Mouse (Mus musculus) liver, postnatal 0 days (tissue): ENCODE measurements at regions not wholly inside any gene's neighbourhood (a gene's known extent, or its start where the extent isn't known, plus 50 kb on each side); places are given as distances from the start of the nearest gene placed in this dataset.

Experiments used
- ATAC-seq: fragments of 200-750 bp; cut with Nextera tagmentation; 2 replicates; pipeline ENCODE4 v1.8.0; 2017; ENCODE audit warnings: mild to moderate bottlenecking, moderate library complexity
- DNase-seq: peaks from one replicate; pipeline ENCODE4 v3.0.0-alpha.2; 2016
- H3K27ac ChIP-seq: fragments of 300-500 bp; sonication (generic); 2 replicates; pipeline ENCODE4 v1.5.1; 2014; ENCODE audit warnings: antibody characterized with exemption, moderate library complexity, mild to moderate bottlenecking, low read depth
- H3K27me3 ChIP-seq: fragments of 300-500 bp; sonication (generic); 2 replicates; pipeline ENCODE4 v1.6.1; 2014; ENCODE audit warnings: low read length, control low read depth, mixed read lengths; ENCODE audit not compliant: insufficient read depth
- H3K36me3 ChIP-seq: fragments of 300-500 bp; sonication (generic); replicated peaks from 2 replicates; pipeline ENCODE4 v1.6.1; 2014; ENCODE audit warnings: mild to moderate bottlenecking, control low read depth, low read length, moderate library complexity, mixed read lengths; ENCODE audit not compliant: insufficient read depth
- H3K4me1 ChIP-seq: fragments of 300-500 bp; sonication (generic); 2 replicates; pipeline ENCODE4 v1.6.1; 2014; ENCODE audit warnings: antibody characterized with exemption, mild to moderate bottlenecking, control low read depth; ENCODE audit not compliant: insufficient read depth
- H3K4me2 ChIP-seq: fragments of 300-500 bp; sonication (generic); 2 replicates; pipeline ENCODE4 v1.6.1; 2014; ENCODE audit warnings: low read depth, mild to moderate bottlenecking, low read length, moderate library complexity, mixed read lengths
- H3K4me3 ChIP-seq: fragments of 300-500 bp; sonication (generic); 2 replicates; pipeline ENCODE4 v1.5.1; 2014; ENCODE audit warnings: low read depth, low read length
- H3K9ac ChIP-seq: fragments of 300-500 bp; sonication (generic); replicated peaks from 2 replicates; pipeline ENCODE4 v1.6.1; 2014; ENCODE audit warnings: mild to moderate bottlenecking, moderate library complexity
- H3K9me3 ChIP-seq: fragments of 300-500 bp; sonication (generic); 2 replicates; pipeline ENCODE4 v1.6.1; 2016; ENCODE audit warnings: mild to moderate bottlenecking, control low read depth, low read length, mixed read lengths
- CTCF ChIP-seq: sonication (generic); IDR thresholded peaks from 2 replicates; pipeline ENCODE4 v1.5.1; 2016; ENCODE audit warnings: antibody characterized with exemption, low read depth
- EP300 ChIP-seq: IDR thresholded peaks from 2 replicates; pipeline ENCODE4 v1.6.1; 2016; ENCODE audit warnings: antibody characterized with exemption, low read depth, mild to moderate bottlenecking
- WGBS: fragments of 180-500 bp; shearing (Covaris S2); extraction: QIAGEN DNeasy Blood & Tissue Kit; methylation state at CpG from one replicate; pipeline ENCODE4 v1.1.7; 2014; ENCODE audit not compliant: insufficient replicate concordance; 5-methylcytosine and 5-hydroxymethylcytosine counted together

GRCm38 (mm10) chr9:94210467-94211249, 327.2 kb downstream of the 1190002N15Rik start:
- TF ChIP-seq CTCF (no peak), EP300 (no peak)
- Histone ChIP-seq H3K4me2 (no peak overlapping the region), H3K27ac (no peak overlapping the region), H3K27me3 (no peaks in the 10 kb centered on the region), H3K4me3 (no peak overlapping the region), H3K4me1 (no peaks in the 10 kb centered on the region), H3K9ac (no peak overlapping the region), H3K9me3 (no peaks in the 10 kb centered on the region), H3K36me3 (no peaks in the 10 kb centered on the region)
- no peak for DNase-seq
- ATAC-seq: no peak
- WGBS: 57% methylated on average over 9 of the region's 9 CpGs

DNA sequence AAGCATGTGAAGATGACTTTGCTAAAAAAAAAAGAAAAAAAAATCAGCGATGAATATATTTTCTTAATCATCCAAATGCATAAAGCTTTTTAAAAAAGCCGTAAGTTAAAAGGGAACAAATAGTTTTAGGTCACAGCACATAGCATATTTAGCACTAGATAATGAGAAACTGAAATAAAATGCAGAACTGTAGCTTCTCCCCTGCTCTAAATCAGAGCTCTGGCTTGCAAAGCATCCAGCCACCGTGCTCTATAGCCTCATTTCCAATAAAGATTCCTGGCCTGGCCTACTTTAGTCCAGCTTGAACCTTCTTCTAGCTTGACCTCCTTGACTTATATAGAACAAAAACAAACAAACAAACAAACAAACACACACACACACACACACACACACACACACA, 328.9 kb downstream of the 1190002N15Rik start:
- no peak overlapping the region for H3K27ac ChIP-seq
- no peaks in the 10 kb centered on the region for H3K36me3 ChIP-seq
- no peak overlapping the region for H3K4me3 ChIP-seq
- H3K27me3 ChIP-seq: no peaks in the 10 kb centered on the region
- no peak overlapping the region for H3K9ac ChIP-seq
- ATAC-seq: no peak
- no peaks in the 10 kb centered on the region for H3K9me3 ChIP-seq
- no peak for TF ChIP-seq EP300
- TF ChIP-seq CTCF: no peak
- H3K4me2 ChIP-seq: no peak overlapping the region
- 75% methylated on average over 3 of the region's 3 CpGs for WGBS
- DNase-seq: no peak
- H3K4me1 ChIP-seq: no peaks in the 10 kb centered on the region

GRCm38 (mm10) chr9:94200892-94201291, 337.0 kb downstream of the 1190002N15Rik start:
- no peak for TF ChIP-seq CTCF
- no peak for TF ChIP-seq EP300
- no peaks in the 10 kb centered on the region for H3K27me3 ChIP-seq
- ATAC-seq (no peak), DNase-seq (no peak)
- no peaks in the 10 kb centered on the region for H3K36me3 ChIP-seq
- no peak overlapping the region for H3K4me2 ChIP-seq
- no peaks in the 10 kb centered on the region for H3K9me3 ChIP-seq
- no peak overlapping the region for H3K27ac ChIP-seq
- no peak overlapping the region for H3K4me3 ChIP-seq
- H3K9ac ChIP-seq: no peak overlapping the region
- no peaks in the 10 kb centered on the region for H3K4me1 ChIP-seq
- WGBS: 81% methylated on average over 1 of the region's 1 CpGs

DNA sequence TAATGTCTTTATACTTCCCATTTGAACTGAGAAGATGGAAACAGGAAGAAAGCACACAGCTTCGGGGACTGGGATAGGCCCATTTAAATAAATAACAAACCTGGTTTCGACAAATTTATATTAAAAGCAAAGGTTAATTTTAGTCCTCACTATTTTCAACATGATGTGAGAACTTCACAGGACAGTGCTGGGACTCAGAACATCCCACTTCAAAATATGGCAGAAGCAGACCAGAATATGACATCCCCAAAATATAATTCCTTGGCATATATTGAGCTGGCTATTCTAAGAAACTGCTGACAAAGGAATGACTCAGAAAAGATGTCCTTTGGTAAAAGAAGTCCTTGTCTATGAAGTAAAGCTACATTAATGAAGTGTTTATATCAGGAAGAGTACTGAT, 338.0 kb downstream of the 1190002N15Rik start:
- H3K27ac ChIP-seq: no peak overlapping the region
- ATAC-seq (no peak), DNase-seq (no peak)
- H3K4me3 ChIP-seq: no peak overlapping the region
- no peaks in the 10 kb centered on the region for H3K9me3 ChIP-seq
- no peak overlapping the region for H3K9ac ChIP-seq
- TF ChIP-seq EP300 (no peak), CTCF (no peak)
- H3K4me1 ChIP-seq: no peaks in the 10 kb centered on the region
- no peaks in the 10 kb centered on the region for H3K36me3 ChIP-seq
- no peaks in the 10 kb centered on the region for H3K27me3 ChIP-seq
- no peak overlapping the region for H3K4me2 ChIP-seq
- WGBS: 79% methylated on average over 2 of the region's 2 CpGs

DNA sequence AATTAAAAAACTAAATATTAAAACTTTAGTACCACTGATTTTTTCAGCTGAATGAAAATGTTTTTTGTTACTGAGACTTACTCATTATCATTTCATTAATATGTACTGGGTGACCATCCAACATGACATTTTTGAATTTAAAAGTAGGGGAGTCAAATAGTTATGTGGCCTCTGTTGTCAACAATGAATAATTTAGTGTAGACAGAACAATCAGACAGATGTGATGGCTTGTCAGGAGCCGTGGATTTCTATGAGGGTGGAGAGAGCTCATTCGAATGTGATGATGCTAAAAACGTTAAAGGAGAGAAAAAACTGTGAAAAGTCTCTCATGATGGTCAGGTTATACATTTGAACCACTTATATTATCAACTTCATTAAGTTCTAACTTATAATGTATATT, 346.8 kb downstream of the 1190002N15Rik start:
- no peak overlapping the region for H3K9ac ChIP-seq

DNA sequence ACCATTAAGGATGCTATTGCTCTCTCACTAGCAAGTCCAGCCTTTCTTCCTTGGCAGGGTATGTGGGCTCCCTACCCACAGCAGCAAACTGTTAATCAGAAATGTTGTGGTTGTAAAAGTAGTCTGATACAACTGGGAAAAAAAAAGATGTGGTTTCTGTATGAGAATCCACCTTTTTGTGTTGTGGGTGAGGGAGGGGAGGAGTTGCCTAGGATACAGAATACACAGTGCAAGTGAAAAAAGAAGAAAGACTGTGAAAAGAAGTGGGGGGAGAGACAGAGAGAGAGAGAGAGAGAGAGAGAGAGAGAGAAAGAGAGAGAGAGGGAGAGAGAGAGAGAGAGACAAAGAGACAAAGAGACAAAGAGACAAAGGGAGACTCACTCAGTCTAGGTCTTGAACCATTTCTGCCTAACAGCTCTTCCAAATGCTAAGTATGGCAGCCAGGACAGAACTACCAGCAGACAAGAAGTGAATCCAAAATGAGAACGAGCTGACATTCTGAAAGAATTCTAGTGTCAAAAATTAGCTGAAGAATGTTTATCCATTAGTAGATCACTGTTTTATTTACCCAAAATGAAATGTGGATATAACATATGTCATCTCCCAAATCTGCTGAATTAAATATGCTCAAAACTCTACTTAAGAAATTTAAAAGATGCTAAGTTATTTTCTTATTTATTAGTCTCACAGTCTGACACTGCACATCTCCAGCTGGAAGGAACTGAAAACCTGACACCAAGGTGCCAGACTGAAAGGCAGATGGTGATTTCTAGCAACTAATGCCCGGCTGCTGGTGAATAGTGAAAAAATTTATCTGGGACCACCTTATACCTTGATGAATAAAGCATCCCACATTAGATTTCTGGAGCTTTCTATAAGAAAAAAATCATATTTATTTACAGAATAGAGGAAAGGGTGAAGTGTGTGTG, 347.7 kb downstream of the 1190002N15Rik start:
- no peaks in the 10 kb centered on the region for H3K36me3 ChIP-seq
- no peak overlapping the region for H3K4me3 ChIP-seq
- no peaks in the 10 kb centered on the region for H3K4me1 ChIP-seq
- ATAC-seq (no peak), DNase-seq (no peak)
- TF ChIP-seq EP300: no peak
- TF ChIP-seq CTCF: no peak
- H3K9ac ChIP-seq: no peak overlapping the region
- 50% methylated on average over 2 of the region's 2 CpGs for WGBS
- H3K27ac ChIP-seq: no peak overlapping the region
- H3K27me3 ChIP-seq: no peaks in the 10 kb centered on the region
- no peaks in the 10 kb centered on the region for H3K9me3 ChIP-seq
- no peak overlapping the region for H3K4me2 ChIP-seq

More for the DNA sequence above, 346.8 kb downstream of the 1190002N15Rik start:
- no peaks in the 10 kb centered on the region for H3K27me3 ChIP-seq
- no peak overlapping the region for H3K27ac ChIP-seq
- H3K9me3 ChIP-seq: no peaks in the 10 kb centered on the region
- H3K4me2 ChIP-seq: no peak overlapping the region
- WGBS: 54% methylated on average over 3 of the region's 3 CpGs
- H3K4me3 ChIP-seq: no peak overlapping the region
- no peaks in the 10 kb centered on the region for H3K4me1 ChIP-seq
- no peak for ATAC-seq
- TF ChIP-seq EP300: no peak
- DNase-seq: no peak
- H3K36me3 ChIP-seq: no peaks in the 10 kb centered on the region
